Mouse (Mus musculus): ENCODE results near the gene Glmp.
"Not testable (repeated sequence)": the region's sequence is repeated elsewhere in the genome, so short reads cannot be mapped to it uniquely, and the experiment has no call there.

The Glmp gene

GRCm38 (mm10) chr3:88335436-88336053 lies 10.7 kb downstream of the Glmp start:
- no peak for DNase-seq (ENCODE audit: low read depth, low spot score)

DNA sequence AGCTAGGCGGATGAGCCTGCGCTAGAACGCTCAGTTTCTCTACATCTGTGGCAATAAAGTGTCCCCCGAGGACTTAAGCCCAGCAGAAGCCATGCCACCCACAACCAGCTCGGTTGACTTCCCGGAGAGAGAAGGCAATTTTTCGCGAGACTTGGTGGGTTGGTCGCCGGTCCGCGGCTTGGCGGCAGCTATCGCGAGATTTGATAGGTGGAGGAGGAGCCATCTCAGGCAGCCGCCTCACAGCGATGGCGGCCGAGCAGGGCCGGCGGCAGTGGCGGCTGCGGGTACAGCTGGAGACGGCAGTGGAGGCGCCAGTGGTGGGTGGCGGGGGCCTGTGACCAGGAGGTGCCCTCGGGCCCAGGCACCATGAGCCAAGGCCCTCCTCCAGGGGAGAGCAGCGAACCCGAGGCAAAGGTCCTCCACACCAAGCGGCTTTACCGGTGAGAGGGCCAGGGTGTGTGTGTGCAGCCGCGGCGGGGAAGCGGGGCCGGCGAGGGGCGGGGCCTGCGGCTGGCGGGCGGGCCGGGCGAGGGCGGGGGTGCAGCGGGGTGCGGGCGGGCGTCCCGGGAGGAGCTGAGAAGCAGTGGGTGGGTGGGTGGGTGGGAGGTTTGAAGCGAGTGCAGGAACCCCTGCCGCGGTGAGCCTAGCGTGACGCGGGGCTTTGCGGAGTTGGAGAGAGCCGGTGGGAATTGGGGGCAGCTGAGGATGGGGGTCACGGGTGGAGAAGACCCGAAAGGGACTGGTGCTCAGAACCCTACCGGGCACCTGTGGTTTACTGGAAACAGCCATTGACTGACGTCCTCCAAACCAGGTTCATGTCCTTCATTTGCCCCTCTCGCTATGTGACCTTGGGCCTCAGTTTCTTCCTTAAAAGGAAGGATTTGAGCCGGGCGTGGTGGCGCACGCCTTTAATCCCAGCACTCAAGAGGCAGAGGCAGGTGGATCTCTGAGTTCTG lies 11.5 kb downstream of the Glmp start, which contains the start of the genes Tmem79 and Smg5:
TSS of gene Tmem79 (minus strand) at position 91 of the 956 bp plus-strand sequence.
TSS of gene Smg5 (plus strand) at position 203 of the 956 bp plus-strand sequence.
- peak; percentile 97 for DNase-seq (ENCODE audit: low read depth, low spot score)

GRCm38 (mm10) chr3:88337367-88338020 lies 12.7 kb downstream of the Glmp start:
- DNase-seq (ENCODE audit: low read depth, low spot score) = no peak

DNA sequence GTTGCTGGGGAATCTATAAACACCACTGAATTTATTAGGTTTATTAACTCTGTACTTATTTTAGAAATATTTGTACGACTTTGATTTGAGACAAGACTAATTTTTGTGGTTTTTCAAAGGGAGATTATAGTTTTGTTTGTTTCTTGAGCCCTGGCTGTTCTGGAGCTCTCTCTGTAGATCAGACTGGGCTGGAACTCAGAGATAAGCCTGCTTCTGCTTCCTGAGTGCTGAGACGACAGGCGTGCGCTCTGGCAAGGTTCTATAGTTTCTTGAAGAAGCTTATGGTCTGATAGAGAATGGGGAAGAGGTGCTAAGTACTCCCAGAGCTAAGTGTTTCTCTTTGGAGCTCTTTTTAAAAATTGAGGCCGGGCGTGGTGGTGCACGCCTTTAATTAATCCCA lies 13.5 kb downstream of the Glmp start:
- no peak for DNase-seq (ENCODE audit: low read depth, low spot score)

DNA sequence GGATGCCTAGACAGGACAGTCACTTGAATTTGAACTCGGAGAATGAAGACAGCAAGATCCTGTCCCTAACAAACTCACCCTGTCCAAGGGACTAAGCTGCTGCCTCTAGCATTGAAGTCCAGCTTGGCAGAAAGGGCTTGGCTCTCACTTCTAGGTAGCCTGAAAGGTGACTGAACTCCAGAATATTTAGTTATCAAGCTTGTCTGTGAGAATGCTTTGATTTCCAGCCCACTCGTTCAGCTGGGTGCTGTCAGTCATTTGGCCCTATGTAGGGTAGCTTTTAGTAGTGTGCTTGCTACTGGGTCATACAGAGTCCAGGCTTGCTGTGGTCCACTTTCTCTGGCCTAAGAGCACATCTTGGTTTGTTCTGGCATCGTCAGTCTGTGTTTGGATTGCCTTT lies 14.2 kb downstream of the Glmp start:
- no peak for DNase-seq (ENCODE audit: low read depth, low spot score)

- no peak for DNase-seq (ENCODE audit: low read depth, low spot score)
Measured at GRCm38 (mm10) chr3:88350732-88351131, 25.9 kb downstream of the Glmp start.

- DNase-seq (ENCODE audit: low read depth, low spot score) = no peak
Measured at GRCm38 (mm10) chr3:88352907-88353306, 28.1 kb downstream of the Glmp start.

- DNase-seq (ENCODE audit: low read depth, low spot score) = no peak
Measured at GRCm38 (mm10) chr3:88354396-88355165, 29.8 kb downstream of the Glmp start.

DNA sequence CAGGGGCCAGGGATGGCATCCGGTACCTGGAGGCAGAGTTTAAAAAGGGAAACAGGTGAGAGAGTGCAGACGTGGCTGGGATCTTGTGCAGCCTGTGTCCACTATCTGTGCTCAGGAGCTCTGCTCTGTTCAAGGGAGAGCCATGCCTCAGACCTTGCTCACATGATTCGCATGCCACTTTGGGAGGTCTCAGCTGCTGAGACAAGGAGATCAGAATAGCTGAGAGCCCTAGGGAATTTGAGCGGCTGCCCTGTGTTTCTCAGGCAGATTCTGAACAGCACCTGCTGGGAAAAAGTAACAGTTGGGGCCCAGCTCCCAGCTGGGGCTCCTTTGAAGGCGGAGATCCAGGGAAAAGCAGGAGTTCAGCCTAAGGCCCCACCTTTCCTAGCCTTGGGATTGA lies 34.8 kb downstream of the Glmp start:
- no peak for DNase-seq (ENCODE audit: low read depth, low spot score)

DNA sequence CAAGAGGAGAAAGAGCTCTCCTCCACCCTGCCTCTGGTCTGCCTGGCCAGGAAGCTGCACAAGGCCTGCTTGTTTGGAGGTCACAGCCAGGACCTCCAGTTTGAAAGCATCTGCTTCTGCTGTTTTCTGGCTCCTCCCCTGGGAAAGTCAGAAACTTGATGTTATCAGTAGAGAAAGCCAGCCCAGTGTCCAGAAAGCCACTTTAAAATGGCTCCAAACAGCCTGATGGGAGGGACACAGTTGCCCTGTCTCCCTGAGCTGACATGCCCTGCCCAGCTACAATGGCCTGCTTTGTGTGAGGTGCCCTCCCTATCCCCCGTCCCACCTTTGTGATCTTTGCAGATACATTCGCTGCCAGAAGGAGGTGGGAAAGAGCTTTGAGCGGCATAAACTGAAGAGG lies 35.2 kb downstream of the Glmp start:
- DNase-seq (ENCODE audit: low read depth, low spot score) = no peak

GRCm38 (mm10) chr3:88361096-88361495 lies 36.3 kb downstream of the Glmp start:
- no peak for DNase-seq (ENCODE audit: low read depth, low spot score)

GRCm38 (mm10) chr3:88361612-88362313 lies 36.9 kb downstream of the Glmp start:
- no peak for DNase-seq (ENCODE audit: low read depth, low spot score)

- no peak for DNase-seq (ENCODE audit: low read depth, low spot score)
Measured at GRCm38 (mm10) chr3:88363700-88364099, 38.9 kb downstream of the Glmp start.

DNA sequence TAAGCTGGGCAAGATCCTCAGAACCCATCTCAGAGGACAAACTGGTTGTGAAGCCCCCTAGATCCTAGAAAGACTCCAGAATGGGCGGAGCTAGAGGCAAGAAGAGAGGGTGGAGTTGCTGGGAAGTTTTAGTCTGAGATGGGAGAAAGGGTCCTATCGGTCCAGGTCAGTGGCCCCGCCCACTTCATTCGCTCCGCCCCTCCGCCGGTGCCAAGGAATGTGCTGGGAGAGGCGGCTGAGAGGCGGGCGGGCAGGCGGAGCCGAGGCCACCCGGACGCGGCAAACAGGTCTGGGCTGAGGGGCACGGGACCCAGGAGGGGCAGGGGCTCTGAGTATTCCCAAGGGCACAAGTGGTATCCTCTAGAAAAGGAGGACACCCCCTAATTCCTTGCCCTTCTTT lies 39.5 kb downstream of the Glmp start, which contains the start of gene Paqr6:
TSS of gene Paqr6 (plus strand) at position 248 of the 400 bp plus-strand sequence.
- peak; percentile 54 for DNase-seq (ENCODE audit: low read depth, low spot score)

GRCm38 (mm10) chr3:88365705-88366361 lies 41.0 kb downstream of the Glmp start:
- no peak for DNase-seq (ENCODE audit: low read depth, low spot score)

GRCm38 (mm10) chr3:88366830-88367428 lies 42.1 kb downstream of the Glmp start:
- DNase-seq (ENCODE audit: low read depth, low spot score) = peak; percentile 60

- DNase-seq (ENCODE audit: low read depth, low spot score) = not testable (repeated sequence)
Measured at GRCm38 (mm10) chr3:88367517-88367916, 42.7 kb downstream of the Glmp start.

- DNase-seq (ENCODE audit: low read depth, low spot score) = not testable (repeated sequence)
Measured at GRCm38 (mm10) chr3:88368511-88368910, 43.7 kb downstream of the Glmp start.

DNA sequence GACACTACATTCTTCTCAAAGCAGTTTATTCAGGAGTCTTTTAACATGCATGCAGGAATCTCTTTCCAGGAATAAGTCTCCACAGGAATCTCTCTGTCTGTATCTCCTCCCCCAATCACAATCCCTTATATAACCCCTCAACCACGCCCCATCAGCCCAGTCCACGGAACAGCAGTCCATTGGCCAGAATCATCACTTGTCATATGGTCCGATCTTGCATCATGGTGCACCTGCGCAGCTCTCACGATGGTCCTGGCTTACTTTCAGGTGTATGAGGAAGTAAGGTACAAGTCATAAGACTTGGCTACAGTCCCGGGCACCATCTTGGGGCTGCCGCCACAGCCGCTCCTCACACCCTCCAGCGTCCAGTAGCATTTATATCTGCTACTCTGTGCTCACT lies 47.8 kb downstream of the Glmp start, which contains the start of gene Bglap3:
TSS of gene Bglap3 (minus strand) at position 101 of the 400 bp plus-strand sequence.
- DNase-seq (ENCODE audit: low read depth, low spot score) = not testable (repeated sequence)
